Comparison of ENCODE assay signal across 14 mouse cellular contexts in genomic region chr13:108599186-108599900, GRCm38 (mm10).
DNase-seq lines count a peak whose midpoint lies in the region; ATAC-seq and TF ChIP-seq lines count a peak whose summit lies in the region.
"Had no signal": no experiment of that assay in that cellular context is flagged by ENCODE, and none has a peak within 500 bp of the region (broad histone marks: within the 10 kb centered on the region; RNA-seq: fewer than 3 reads in every experiment).

No protein-coding gene starts in this region.

- no peaks in the 10 kb centered on the region for H3K4me1 ChIP-seq in forebrain, embryonic 13.5 days
- no peaks in the 10 kb centered on the region for H3K4me1 ChIP-seq in forebrain, embryonic 11.5 days (replicated peaks; ENCODE audit: control insufficient read depth, insufficient read depth, low read length)
- 0 out of 2 replicates have a peak, but pooled peaks cover 4% of the 10 kb centered on the region for H3K4me1 ChIP-seq in kidney, embryonic 16.5 days (ENCODE audit: insufficient read depth, low read length)
- H3K4me1 ChIP-seq: neural tube, embryonic 15.5 days had no signal

- H3K4me3 ChIP-seq in forebrain, embryonic 13.5 days, result no peak overlapping the region
- H3K4me3 ChIP-seq in forebrain, embryonic 11.5 days (ENCODE audit: low read depth, low read length), result no peak overlapping the region
- no peak overlapping the region for H3K4me3 ChIP-seq in kidney, embryonic 16.5 days (ENCODE audit: low read length)
- H3K4me3 ChIP-seq: neural tube, embryonic 15.5 days had no signal

- no peak for TF ChIP-seq CTCF in brain, embryonic 14.5 days (IDR thresholded peaks at IDR 0.05; ENCODE audit: borderline replicate concordance, extremely low read depth, insufficient read depth, insufficient read length)

- no peak for TF ChIP-seq POLR2A in brain, embryonic 14.5 days (IDR thresholded peaks at IDR 0.05; ENCODE audit: borderline replicate concordance, extremely low read depth, insufficient read depth, insufficient read length, poor library complexity, severe bottlenecking)

- H3K9ac ChIP-seq in forebrain, embryonic 13.5 days, result no peak overlapping the region
- no peak overlapping the region for H3K9ac ChIP-seq in forebrain, embryonic 11.5 days (ENCODE audit: low read length)
- no peak overlapping the region for H3K9ac ChIP-seq in kidney, embryonic 16.5 days (replicated peaks; ENCODE audit: low read length)
- H3K9ac ChIP-seq: neural tube, embryonic 15.5 days had no signal

- 0 out of 2 replicates have a peak, but pooled peaks have one; percentile 45 for ATAC-seq in forebrain, embryonic 13.5 days
- no peak for ATAC-seq in forebrain, embryonic 11.5 days (replicated peaks; ENCODE audit: low FRiP score)
- peak; percentile 70; the same call in 1 of the 2 replicates for ATAC-seq in kidney, embryonic 16.5 days (ENCODE audit: low FRiP score, low TSS enrichment)

- no peak for DNase-seq in forebrain, embryonic 11.5 days (ENCODE audit: low spot score)
- DNase-seq in kidney, adult 18-20 months, result no peak
- peak; percentile 71 for DNase-seq in brain, embryonic 14.5 days (ENCODE audit: low read depth)
- peak; percentile 36 for DNase-seq in lung, postnatal 14 days
- DNase-seq in thymus, postnatal 14 days, result no peak
- no peak for DNase-seq in layer of hippocampus, adult 9-11 months
- DNase-seq: adrenal gland, postnatal 36 days; B cell, adult 2 months; cerebellum, adult 9-10 months; gastrocnemius, postnatal 14 days had no signal

- no peaks in the 10 kb centered on the region for H3K9me3 ChIP-seq in forebrain, embryonic 13.5 days (replicated peaks)
- no peaks in the 10 kb centered on the region for H3K9me3 ChIP-seq in forebrain, embryonic 11.5 days (ENCODE audit: control insufficient read depth, low read length)
- no peaks in the 10 kb centered on the region for H3K9me3 ChIP-seq in kidney, embryonic 16.5 days (ENCODE audit: low read length)
- H3K9me3 ChIP-seq: neural tube, embryonic 15.5 days had no signal

- H3K4me2 ChIP-seq in forebrain, embryonic 13.5 days, result no peak overlapping the region
- H3K4me2 ChIP-seq in forebrain, embryonic 11.5 days (ENCODE audit: low read depth, low read length, severe bottlenecking), result no peak overlapping the region
- no peak overlapping the region for H3K4me2 ChIP-seq in kidney, embryonic 16.5 days (replicated peaks; ENCODE audit: low read depth, low read length)
- H3K4me2 ChIP-seq: neural tube, embryonic 15.5 days had no signal

- no peaks in the 10 kb centered on the region for H3K27me3 ChIP-seq in forebrain, embryonic 13.5 days
- no peaks in the 10 kb centered on the region for H3K27me3 ChIP-seq in forebrain, embryonic 11.5 days (ENCODE audit: control insufficient read depth, insufficient read depth, low read length)
- H3K27me3 ChIP-seq in kidney, embryonic 16.5 days (ENCODE audit: insufficient read depth, low read length), result no peaks in the 10 kb centered on the region
- H3K27me3 ChIP-seq: neural tube, embryonic 15.5 days; Patski had no signal

- no peak overlapping the region for H3K27ac ChIP-seq in forebrain, embryonic 13.5 days
- no peak overlapping the region for H3K27ac ChIP-seq in forebrain, embryonic 11.5 days (ENCODE audit: low read depth, low read length)
- H3K27ac ChIP-seq in kidney, embryonic 16.5 days (ENCODE audit: low read length), result no peak overlapping the region
- H3K27ac ChIP-seq: neural tube, embryonic 15.5 days had no signal

- H3K36me3 ChIP-seq in forebrain, embryonic 13.5 days (ENCODE audit: poor library complexity, severe bottlenecking), result no peaks in the 10 kb centered on the region
- H3K36me3 ChIP-seq in forebrain, embryonic 11.5 days (ENCODE audit: control insufficient read depth, insufficient read depth, low read length), result no peaks in the 10 kb centered on the region
- no peaks in the 10 kb centered on the region for H3K36me3 ChIP-seq in kidney, embryonic 16.5 days (ENCODE audit: insufficient read depth, low read length)
- H3K36me3 ChIP-seq: neural tube, embryonic 15.5 days had no signal

- 57% methylated on average over 6 of the region's 6 CpGs for WGBS in forebrain, embryonic 13.5 days
- 75% methylated on average over 6 of the region's 6 CpGs for whole genome bisulfite sequencing in forebrain, embryonic 11.5 days
- 73% methylated on average over 6 of the region's 6 CpGs for WGBS in kidney, embryonic 16.5 days

Comparison
In these comparisons a context has a peak if more than half of its experiments do, and no peak if none do; other contexts are left out.
1. DNase-seq: peak in brain, embryonic 14.5 days (single experiment) and lung, postnatal 14 days (single experiment); none in forebrain, embryonic 11.5 days (single experiment), kidney, adult 18-20 months (single experiment), thymus, postnatal 14 days (single experiment) and layer of hippocampus, adult 9-11 months (single experiment).